Mouse (Mus musculus): ENCODE data around the gene Slc25a22. TPM values are rescaled to one million over a fixed set of nuclear protein-coding genes. Genes with fewer than 3 reads are reported as not detected.

Gene Slc25a22
- polyA plus RNA-seq, 1 experiment from 2014 or later, result 29.4 TPM

DNA sequence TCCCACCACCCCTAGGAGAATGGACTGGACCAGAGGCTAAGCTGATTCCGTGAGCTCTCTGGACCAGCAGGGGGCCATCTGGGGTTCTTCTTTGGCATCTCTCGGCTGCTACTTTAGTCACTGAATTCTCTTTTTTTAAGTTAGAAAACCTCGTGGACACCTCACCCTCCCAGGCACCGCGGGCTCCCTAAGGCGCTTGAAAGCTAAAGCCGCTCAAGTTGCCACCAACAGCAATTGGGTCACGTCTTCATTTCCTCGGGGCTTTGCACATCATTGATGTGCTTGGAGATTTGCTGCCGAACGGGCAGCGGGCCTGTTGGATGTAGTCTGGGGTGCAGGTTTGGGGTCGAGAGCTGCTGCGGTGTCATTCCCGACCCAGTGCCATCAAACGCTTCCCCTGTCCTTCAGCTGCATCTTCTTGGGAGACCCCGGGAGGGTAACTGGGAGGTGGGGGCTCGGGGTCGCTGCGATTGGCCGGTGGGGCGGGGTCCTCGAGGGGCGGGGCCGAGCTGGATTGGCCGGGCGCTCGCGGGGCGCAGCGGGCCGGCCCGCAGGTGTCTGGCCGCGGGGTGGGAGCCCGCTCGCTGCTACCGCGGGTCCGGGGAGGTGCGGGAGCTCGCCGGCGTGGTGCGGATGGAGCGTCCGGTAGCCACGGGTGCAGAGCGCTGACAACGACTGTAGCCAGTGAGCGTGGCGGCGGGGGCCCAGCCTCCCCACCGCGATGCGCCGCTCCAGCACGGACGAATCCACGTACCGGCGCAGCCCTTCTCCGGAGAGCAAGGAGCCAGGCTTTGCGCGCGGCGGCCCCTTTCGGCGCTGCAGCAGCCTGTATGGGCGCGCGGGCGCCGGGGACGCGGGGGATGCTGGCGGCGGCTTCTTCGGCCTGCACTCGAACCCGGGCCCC is 44.1 kb upstream of the Slc25a22 start:
- H3K27me3 ChIP-seq (ENCODE audit: control insufficient read depth, insufficient read depth, low read length), result 0 out of 2 replicates have a peak, but pooled peaks cover 8% of the 10 kb centered on the region
- no peaks in the 10 kb centered on the region for H3K9me3 ChIP-seq (replicated peaks; ENCODE audit: control insufficient read depth, low read length)
- peak overlapping the region; percentile 49 for H3K4me3 ChIP-seq (replicated peaks; ENCODE audit: low read length)
- peak overlapping the region; percentile 64 for H3K9ac ChIP-seq (ENCODE audit: low read length)
- peak overlapping the region; percentile 88 for H3K4me2 ChIP-seq (ENCODE audit: low read depth, low read length)
- no peaks in the 10 kb centered on the region for H3K36me3 ChIP-seq (ENCODE audit: control insufficient read depth, insufficient read depth, low read length)
- WGBS, result under 1% methylated on average over 81 of the region's 81 CpGs
- no peak overlapping the region for H3K27ac ChIP-seq (ENCODE audit: low read length)
- peak; percentile 12; the same call in 1 of the 2 replicates for ATAC-seq (ENCODE audit: insufficient read depth, low FRiP score)
- peaks cover 42% of the 10 kb centered on the region for H3K4me1 ChIP-seq (ENCODE audit: control insufficient read depth, insufficient read depth, low read length)

DNA sequence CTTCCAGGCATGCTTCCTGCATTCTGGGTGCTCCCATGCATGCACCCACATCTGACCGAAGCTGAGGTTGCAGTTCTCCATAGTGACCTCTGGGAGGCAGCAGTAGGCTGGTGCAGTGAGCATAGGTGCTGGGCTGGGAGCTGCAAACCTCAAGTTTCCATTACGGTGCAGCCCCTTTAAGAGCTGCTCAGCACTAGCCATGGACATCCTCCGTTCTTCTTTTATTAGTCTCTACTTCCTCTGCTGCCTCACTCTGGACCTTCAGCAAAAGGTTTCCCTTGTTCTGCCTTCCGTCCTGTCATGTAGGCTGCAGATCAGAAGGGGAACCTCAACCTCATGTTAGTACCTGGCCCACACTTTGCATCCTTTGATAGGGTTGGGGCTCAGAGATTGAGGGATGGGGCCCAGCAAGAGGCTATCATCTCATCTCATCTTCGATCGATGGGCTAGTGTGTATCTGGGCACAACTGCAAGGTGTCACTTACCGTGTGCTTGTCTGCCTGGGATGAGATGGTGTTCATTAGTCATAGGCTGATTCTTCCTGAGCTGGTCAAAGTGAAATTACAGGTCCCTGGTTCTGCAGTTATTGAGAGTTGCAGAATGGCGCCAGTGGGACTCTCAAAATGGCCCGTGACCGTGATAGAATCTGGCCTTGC is 43.3 kb upstream of the Slc25a22 start:
- Histone ChIP-seq H3K4me1 (ENCODE audit: control insufficient read depth, insufficient read depth, low read length) (peaks cover 49% of the 10 kb centered on the region), H3K9me3 (replicated peaks; ENCODE audit: control insufficient read depth, low read length) (no peaks in the 10 kb centered on the region), H3K36me3 (ENCODE audit: control insufficient read depth, insufficient read depth, low read length) (no peaks in the 10 kb centered on the region), H3K27ac (ENCODE audit: low read length) (no peak overlapping the region), H3K4me3 (replicated peaks; ENCODE audit: low read length) (no peak overlapping the region), H3K4me2 (ENCODE audit: low read depth, low read length) (peak overlapping the region; percentile 88), H3K27me3 (ENCODE audit: control insufficient read depth, insufficient read depth, low read length) (0 out of 2 replicates have a peak, but pooled peaks cover 8% of the 10 kb centered on the region), H3K9ac (ENCODE audit: low read length) (no peak overlapping the region)
- ATAC-seq (ENCODE audit: insufficient read depth, low FRiP score), result no peak
- WGBS, result 10% methylated on average over 10 of the region's 10 CpGs

GRCm38 (mm10) chr7:141478270-141478748 is 40.6 kb upstream of the Slc25a22 start:
- 0 out of 2 replicates have a peak overlapping the region, but pooled peaks have one; percentile 82 for H3K9ac ChIP-seq (ENCODE audit: low read length)
- H3K9me3 ChIP-seq (replicated peaks; ENCODE audit: control insufficient read depth, low read length), result no peaks in the 10 kb centered on the region
- no peak for ATAC-seq (ENCODE audit: insufficient read depth, low FRiP score)
- H3K27ac ChIP-seq (ENCODE audit: low read length), result peak overlapping the region; percentile 97; the same call in 1 of the 2 replicates
- no peak overlapping the region for H3K4me3 ChIP-seq (replicated peaks; ENCODE audit: low read length)
- H3K4me1 ChIP-seq (ENCODE audit: control insufficient read depth, insufficient read depth, low read length), result peaks cover 55% of the 10 kb centered on the region
- H3K27me3 ChIP-seq (ENCODE audit: control insufficient read depth, insufficient read depth, low read length), result 0 out of 2 replicates have a peak, but pooled peaks cover 8% of the 10 kb centered on the region
- no peaks in the 10 kb centered on the region for H3K36me3 ChIP-seq (ENCODE audit: control insufficient read depth, insufficient read depth, low read length)
- 63% methylated on average over 5 of the region's 5 CpGs for WGBS
- no peak overlapping the region for H3K4me2 ChIP-seq (ENCODE audit: low read depth, low read length)

- Histone ChIP-seq H3K27me3 (ENCODE audit: control insufficient read depth, insufficient read depth, low read length) (0 out of 2 replicates have a peak, but pooled peaks cover 8% of the 10 kb centered on the region), H3K4me2 (ENCODE audit: low read depth, low read length) (peak overlapping the region; percentile 81), H3K9me3 (replicated peaks; ENCODE audit: control insufficient read depth, low read length) (no peaks in the 10 kb centered on the region), H3K4me3 (replicated peaks; ENCODE audit: low read length) (no peak overlapping the region; the same call in 1 of the 2 replicates), H3K27ac (ENCODE audit: low read length) (peak overlapping the region; percentile 97), H3K9ac (ENCODE audit: low read length) (peak overlapping the region; percentile 82), H3K36me3 (ENCODE audit: control insufficient read depth, insufficient read depth, low read length) (no peaks in the 10 kb centered on the region), H3K4me1 (ENCODE audit: control insufficient read depth, insufficient read depth, low read length) (peaks cover 53% of the 10 kb centered on the region)
- no peak for ATAC-seq (ENCODE audit: insufficient read depth, low FRiP score)
- WGBS, result 31% methylated on average over 4 of the region's 4 CpGs
Measured at GRCm38 (mm10) chr7:141477578-141478269, 40.0 kb upstream of the Slc25a22 start.

- Histone ChIP-seq H3K4me3 (replicated peaks; ENCODE audit: low read length) (peak overlapping the region; percentile 72), H3K9ac (ENCODE audit: low read length) (peak overlapping the region; percentile 82), H3K4me1 (ENCODE audit: control insufficient read depth, insufficient read depth, low read length) (peaks cover 47% of the 10 kb centered on the region), H3K36me3 (ENCODE audit: control insufficient read depth, insufficient read depth, low read length) (no peaks in the 10 kb centered on the region), H3K27ac (ENCODE audit: low read length) (peak overlapping the region; percentile 97), H3K9me3 (replicated peaks; ENCODE audit: control insufficient read depth, low read length) (no peaks in the 10 kb centered on the region), H3K27me3 (ENCODE audit: control insufficient read depth, insufficient read depth, low read length) (0 out of 2 replicates have a peak, but pooled peaks cover 4% of the 10 kb centered on the region), H3K4me2 (ENCODE audit: low read depth, low read length) (peak overlapping the region; percentile 81)
- no peak for ATAC-seq (ENCODE audit: insufficient read depth, low FRiP score)
- WGBS, result 3% methylated on average over 7 of the region's 7 CpGs
Measured at GRCm38 (mm10) chr7:141476981-141477370, 39.3 kb upstream of the Slc25a22 start.

GRCm38 (mm10) chr7:141476226-141476980 is 38.7 kb upstream of the Slc25a22 start:
- WGBS, result 2% methylated on average over 17 of the region's 17 CpGs
- Histone ChIP-seq H3K27ac (ENCODE audit: low read length) (peak overlapping the region; percentile 97), H3K36me3 (ENCODE audit: control insufficient read depth, insufficient read depth, low read length) (0 out of 2 replicates have a peak, but pooled peaks cover 2% of the 10 kb centered on the region), H3K4me3 (replicated peaks; ENCODE audit: low read length) (peak overlapping the region; percentile 72), H3K4me1 (ENCODE audit: control insufficient read depth, insufficient read depth, low read length) (peaks cover 42% of the 10 kb centered on the region), H3K4me2 (ENCODE audit: low read depth, low read length) (peak overlapping the region; percentile 81), H3K9me3 (replicated peaks; ENCODE audit: control insufficient read depth, low read length) (no peaks in the 10 kb centered on the region), H3K9ac (ENCODE audit: low read length) (peak overlapping the region; percentile 82), H3K27me3 (ENCODE audit: control insufficient read depth, insufficient read depth, low read length) (0 out of 2 replicates have a peak, but pooled peaks cover 1% of the 10 kb centered on the region)
- peak; percentile 81 for ATAC-seq (ENCODE audit: insufficient read depth, low FRiP score)

DNA sequence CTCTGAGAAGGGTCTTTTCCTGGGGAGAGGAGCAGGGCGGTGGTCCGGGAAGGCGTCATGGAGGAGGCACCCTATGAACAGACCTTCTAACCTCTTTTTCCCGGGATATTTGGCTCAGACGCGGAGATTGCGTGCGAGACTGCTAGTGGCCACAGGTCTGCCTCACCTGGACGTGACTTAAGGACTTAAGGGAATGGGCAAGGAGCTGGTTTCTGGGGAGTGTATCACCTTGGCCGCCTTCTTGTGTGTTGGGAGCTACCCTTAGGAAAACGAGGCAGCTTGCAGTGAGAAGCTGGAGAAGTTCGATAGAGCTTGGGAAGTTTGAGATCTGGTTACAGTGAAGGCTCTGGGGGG is 38.1 kb upstream of the Slc25a22 start:
- Histone ChIP-seq H3K27ac (ENCODE audit: low read length) (peak overlapping the region; percentile 97), H3K9me3 (replicated peaks; ENCODE audit: control insufficient read depth, low read length) (no peaks in the 10 kb centered on the region), H3K36me3 (ENCODE audit: control insufficient read depth, insufficient read depth, low read length) (peaks cover 6% of the 10 kb centered on the region; the same call in 1 of the 2 replicates), H3K9ac (ENCODE audit: low read length) (peak overlapping the region; percentile 82), H3K27me3 (ENCODE audit: control insufficient read depth, insufficient read depth, low read length) (no peaks in the 10 kb centered on the region), H3K4me3 (replicated peaks; ENCODE audit: low read length) (peak overlapping the region; percentile 72), H3K4me2 (ENCODE audit: low read depth, low read length) (peak overlapping the region; percentile 81), H3K4me1 (ENCODE audit: control insufficient read depth, insufficient read depth, low read length) (peaks cover 36% of the 10 kb centered on the region)
- ATAC-seq (ENCODE audit: insufficient read depth, low FRiP score), result no peak
- under 1% methylated on average over 12 of the region's 12 CpGs for WGBS
